Mouse (Mus musculus) urinary bladder, postnatal 36 days (tissue): ENCODE results near the gene Hoxb8.

Experiments
- DNase-seq, 2 experiments: peaks; one replicate each; pipeline ENCODE4 v3.0.0; 2022; ENCODE audit warnings: low spot score in 2 of 2, mixed read lengths in 1 of 2

Gene Hoxb8

GRCm38 (mm10) chr11:96285771-96286738 lies 4.3 kb downstream of the Hoxb8 start, which contains the start of gene Hoxb7:
Gene Hoxb7 (plus strand): TSS chr11:96286623.
- peak in 1 of 2 experiments; percentile 70 for DNase-seq

DNA sequence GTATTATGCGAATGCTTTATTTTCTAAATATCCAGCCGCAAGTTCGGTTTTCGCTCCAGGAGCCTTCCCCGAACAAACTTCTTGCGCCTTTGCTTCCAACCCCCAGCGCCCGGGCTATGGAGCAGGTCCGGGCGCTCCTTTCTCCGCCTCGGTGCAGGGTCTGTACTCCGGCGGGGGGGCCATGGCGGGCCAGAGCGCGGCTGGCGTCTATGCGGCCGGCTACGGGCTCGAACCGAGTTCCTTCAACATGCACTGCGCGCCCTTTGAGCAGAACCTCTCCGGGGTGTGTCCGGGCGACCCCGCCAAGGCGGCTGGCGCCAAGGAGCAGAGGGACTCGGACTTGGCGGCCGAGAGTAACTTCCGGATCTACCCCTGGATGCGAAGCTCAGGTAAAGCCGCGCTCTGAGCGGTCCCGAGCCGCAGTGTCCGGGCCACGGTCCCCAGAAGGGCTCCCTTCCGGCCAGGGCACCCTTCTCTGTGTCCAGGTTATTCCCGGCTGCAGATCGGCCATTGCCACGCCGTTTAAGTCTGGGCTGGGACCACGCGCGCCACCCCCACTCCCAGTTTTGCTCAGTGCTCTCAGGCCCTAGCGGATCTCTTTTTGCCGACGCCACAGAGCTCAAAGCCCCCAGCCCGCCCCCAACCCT lies 5.2 kb downstream of the Hoxb8 start:
- no peak for DNase-seq

GRCm38 (mm10) chr11:96287411-96287810 lies 5.7 kb downstream of the Hoxb8 start:
- no peak for DNase-seq

GRCm38 (mm10) chr11:96288455-96289221 lies 6.9 kb downstream of the Hoxb8 start:
- DNase-seq, result no peak

DNA sequence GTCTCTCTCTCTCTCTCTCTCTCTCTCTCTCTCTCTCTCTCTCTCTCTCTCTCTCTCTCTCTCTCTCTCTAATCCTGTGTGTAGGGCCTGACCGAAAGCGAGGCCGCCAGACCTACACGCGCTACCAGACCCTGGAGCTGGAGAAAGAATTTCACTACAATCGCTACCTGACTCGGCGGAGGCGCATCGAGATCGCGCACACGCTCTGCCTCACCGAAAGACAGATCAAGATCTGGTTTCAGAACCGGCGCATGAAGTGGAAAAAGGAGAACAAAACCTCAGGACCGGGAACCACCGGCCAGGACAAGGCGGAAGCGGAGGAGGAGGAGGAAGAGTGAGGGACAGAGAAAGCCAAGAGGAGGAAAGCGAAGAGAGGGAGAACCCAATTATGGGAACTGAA lies 7.6 kb downstream of the Hoxb8 start:
- DNase-seq, result no peak

DNA sequence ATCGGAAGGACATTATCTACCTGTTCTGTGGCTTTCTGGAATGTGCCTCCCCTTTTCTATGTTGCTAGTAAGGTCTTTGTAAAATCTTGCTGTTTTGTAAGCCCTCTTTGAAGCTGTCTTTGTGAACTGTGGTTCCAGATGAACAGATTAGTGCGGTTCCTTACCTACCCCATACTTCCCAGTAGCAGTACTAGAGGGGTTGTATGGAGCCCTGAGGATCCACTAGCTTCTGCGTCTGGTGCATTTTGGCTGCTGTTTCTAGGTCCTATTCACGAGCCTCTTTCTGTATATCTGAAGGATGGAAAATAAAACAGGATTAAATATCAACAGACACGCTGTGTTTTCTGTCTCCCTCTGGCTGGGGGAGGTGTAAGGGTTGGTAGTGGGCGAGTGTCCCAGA lies 8.1 kb downstream of the Hoxb8 start:
- DNase-seq, result no peak

DNA sequence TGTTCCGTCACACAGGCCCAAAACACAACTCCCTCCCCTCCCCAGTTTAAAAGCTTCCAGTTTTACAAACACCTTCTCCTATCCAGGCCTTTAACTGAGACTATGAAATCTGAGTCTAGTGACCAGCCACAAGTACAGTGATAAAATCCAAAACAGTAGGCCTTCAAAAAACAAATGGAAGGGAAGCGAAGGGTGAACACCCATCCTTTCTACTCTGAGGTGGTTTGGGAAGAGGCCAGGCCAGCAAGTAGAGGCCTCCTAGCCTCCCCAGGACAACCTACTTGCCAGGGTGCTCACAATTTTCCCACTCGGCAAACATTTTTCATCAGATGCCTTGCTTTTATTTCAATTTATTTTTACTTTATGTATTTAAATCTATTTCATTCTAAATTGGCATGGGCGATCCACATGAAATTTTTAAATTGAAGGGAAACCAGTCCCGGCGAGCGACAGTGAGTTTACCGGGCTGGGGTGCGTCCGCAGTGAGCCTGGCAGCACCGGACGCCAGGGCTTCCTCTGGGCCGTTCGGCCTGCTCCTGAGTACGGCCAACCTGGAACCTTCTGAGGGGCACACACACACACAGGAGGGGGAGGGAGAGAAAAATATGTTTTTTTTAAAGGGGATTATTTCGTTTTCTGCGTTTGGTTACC lies 9.1 kb downstream of the Hoxb8 start:
- no peak for DNase-seq

- DNase-seq, result peak in 1 of 2 experiments; percentile 76
Measured at GRCm38 (mm10) chr11:96291681-96292564, 10.2 kb downstream of the Hoxb8 start, which contains the start of gene Hoxb6. Gene Hoxb6 (plus strand): TSS chr11:96292476.

DNA sequence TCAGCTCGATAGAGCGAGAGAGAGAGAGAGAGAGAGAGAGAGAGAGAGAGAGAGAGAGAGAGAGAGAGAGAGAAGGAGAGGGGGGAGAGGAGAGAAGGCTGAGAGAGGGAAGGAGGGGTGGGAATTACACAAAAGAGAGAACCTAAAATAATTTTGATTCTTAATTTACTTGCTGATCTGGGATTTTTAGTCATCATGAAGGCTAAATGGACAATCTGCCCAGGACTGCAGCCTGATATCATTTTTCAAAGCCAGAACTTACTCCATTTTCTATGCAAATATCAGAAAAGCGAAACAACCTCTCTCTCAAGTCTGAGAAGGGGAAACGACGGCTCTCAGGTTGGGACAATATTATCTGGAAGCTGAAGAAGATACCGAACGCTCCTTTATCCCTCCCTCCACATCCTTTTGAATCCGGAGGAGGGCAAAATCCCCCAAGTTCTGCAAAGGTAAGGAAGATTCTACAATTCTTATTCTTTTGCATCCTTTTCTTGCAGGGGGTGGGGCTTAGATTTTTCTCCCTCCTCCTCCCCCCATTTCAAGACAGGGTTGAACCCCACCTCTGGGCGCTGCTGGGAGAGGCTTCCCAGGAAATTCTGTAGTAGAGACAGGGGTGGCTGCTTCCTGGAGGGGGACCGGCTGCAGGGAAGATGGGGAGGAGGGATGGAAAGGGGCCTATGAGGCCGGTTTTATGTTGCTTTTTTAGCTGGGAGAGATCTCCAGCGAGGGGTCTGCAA lies 11.0 kb downstream of the Hoxb8 start:
- DNase-seq, result no peak

DNA sequence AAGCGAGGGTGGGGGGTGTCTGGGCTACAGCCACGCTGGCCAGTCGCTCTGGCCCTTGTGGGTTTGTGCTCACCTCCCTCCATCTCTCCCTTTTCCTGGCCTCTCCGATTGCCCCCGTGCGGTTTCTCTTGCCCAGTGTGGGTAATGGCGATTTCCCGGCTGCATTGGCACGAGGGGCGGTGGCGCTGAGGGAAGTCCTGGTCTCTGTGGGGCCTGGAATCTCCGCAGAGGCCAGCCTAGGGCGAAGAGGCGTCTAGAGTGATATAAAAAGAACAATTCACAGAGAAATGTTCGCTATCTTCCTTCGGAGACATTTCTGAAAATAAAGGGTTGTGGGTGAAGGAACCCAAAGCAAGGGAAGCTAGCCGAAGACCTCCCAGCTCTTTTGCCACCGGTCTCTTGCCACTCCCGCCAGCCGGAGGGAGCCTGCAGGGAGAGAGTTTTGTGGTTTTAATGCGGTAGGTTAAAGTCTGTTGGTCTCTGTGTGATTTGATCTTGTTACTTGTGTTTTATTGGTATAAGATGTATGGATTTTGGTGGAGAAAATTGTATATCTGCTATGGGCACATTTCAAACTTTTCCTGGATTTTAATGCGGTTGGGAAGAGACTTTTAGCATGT lies 11.7 kb downstream of the Hoxb8 start:
- no peak for DNase-seq

- peak in 1 of 2 experiments; percentile 82 for DNase-seq
Measured at GRCm38 (mm10) chr11:96294245-96295091, 12.8 kb downstream of the Hoxb8 start.

DNA sequence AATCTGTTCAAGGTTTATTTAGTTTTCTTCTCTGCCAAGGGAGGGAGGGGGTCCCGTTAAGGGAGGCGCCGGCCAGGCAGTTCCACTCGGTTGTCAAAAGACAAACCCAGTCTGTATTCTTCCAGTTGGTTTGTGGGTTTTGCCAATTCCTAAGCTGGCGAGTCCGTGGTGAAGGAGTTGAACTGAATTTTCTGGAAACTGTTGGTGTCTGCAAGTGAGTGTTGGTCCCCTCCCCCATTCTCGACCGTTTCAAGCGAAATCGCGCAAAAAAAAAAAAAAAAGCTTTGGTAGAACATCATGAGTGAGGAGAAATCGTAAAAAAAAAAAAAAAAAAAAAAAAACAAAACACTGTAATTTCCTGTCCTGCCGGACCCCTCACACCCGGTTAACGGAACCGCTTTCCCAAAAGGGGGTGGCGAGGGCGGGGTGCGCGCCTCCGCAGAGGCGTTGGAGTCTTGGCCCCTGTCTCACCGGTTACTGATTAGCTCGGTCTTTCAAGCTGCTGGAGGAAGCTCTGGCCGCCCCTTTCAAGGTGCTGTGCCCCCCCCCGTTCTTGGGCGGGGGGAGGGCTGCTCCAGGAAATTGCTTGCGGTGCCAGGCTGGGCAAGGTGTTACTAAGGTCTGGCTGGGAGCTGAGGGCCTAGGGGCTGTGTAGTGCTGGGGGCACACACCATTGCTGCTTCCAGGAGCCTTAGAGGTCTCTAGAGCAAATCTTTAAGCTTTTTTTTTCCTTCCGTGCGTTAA lies 13.6 kb downstream of the Hoxb8 start:
- no peak for DNase-seq

GRCm38 (mm10) chr11:96296997-96297396 lies 15.3 kb downstream of the Hoxb8 start:
- no peak for DNase-seq

- DNase-seq, result no peak
Measured at GRCm38 (mm10) chr11:96297428-96297827, 15.7 kb downstream of the Hoxb8 start.

- DNase-seq, result no peak
Measured at GRCm38 (mm10) chr11:96297968-96298635, 16.4 kb downstream of the Hoxb8 start.

DNA sequence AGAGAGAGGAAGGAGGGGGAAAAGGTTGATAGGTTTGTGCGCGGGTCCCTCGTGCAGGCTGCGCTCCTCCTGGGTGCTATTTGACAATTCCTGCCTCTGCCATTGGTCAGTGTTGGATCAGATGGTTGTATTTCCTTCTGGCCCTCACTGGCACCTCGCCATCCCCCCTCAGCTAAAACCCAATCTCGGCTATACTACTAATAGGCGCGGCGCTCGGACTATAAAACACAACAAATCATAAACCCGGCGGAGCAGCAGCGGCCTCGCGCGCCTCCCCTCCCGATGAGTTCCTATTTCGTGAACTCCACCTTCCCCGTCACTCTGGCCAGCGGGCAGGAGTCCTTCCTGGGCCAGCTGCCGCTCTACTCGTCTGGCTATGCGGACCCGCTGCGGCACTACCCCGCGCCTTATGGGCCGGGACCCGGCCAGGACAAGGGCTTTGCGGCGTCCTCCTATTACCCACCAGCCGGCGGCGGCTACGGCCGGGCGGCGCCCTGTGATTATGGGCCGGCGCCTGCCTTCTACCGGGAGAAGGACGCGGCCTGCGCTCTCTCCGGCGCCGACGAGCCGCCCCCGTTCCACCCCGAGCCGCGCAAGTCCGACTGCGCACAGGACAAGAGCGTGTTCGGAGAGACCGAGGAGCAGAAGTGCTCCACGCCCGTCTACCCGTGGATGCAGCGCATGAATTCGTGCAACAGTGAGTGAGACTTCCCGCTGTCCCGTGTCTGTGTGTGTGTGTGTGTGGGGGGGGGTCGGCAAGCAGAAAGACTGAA lies 17.4 kb downstream of the Hoxb8 start:
- no peak for DNase-seq
